Mouse (Mus musculus) G1E (cell line): Measurements from ENCODE around the gene Lmtk2. TPM values are rescaled to one million over a fixed set of nuclear protein-coding genes. Genes with fewer than 3 reads are reported as not detected.

Experiments
- ATAC-seq: 2 replicates; pipeline ENCODE4 v1.8.0; 2016; ENCODE audit warnings: mild to moderate bottlenecking; ENCODE audit not compliant: insufficient number of reproducible peaks, poor library complexity, low FRiP score, severe bottlenecking; ENCODE audit errors: extremely low read depth
- DNase-seq: peaks from one replicate; pipeline ENCODE4 v3.0.0; 2012; ENCODE audit warnings: low spot score
- H3K27me3 ChIP-seq: 2 replicates; pipeline ENCODE4 v1.6.1; 2012; ENCODE audit warnings: mild to moderate bottlenecking, low read length, inconsistent platforms; ENCODE audit not compliant: insufficient read depth
- H3K36me3 ChIP-seq: replicated peaks from 2 replicates; pipeline ENCODE3; 2012; ENCODE audit warnings: mild to moderate bottlenecking, inconsistent platforms
- H3K4me1 ChIP-seq: 2 replicates; pipeline ENCODE4 v1.6.1; 2012; ENCODE audit warnings: low read depth, low read length, inconsistent platforms, mixed read lengths; ENCODE audit not compliant: insufficient read depth
- H3K4me3 ChIP-seq: 2 replicates; pipeline ENCODE4 v1.5.1; 2012; ENCODE audit warnings: low read depth, mild to moderate bottlenecking, inconsistent platforms, low read length, moderate library complexity, mixed read lengths
- H3K9me3 ChIP-seq: replicated peaks from 2 replicates; pipeline ENCODE4 v1.6.1; 2012; ENCODE audit warnings: inconsistent platforms
- CTCF ChIP-seq: IDR thresholded peaks from 2 replicates; pipeline ENCODE4 v1.5.1; 2012; ENCODE audit warnings: low read depth, low read length, inconsistent platforms, mixed read lengths
- GATA1 ChIP-seq: IDR thresholded peaks from 2 replicates; pipeline ENCODE4 v1.6.1; 2012; ENCODE audit warnings: borderline replicate concordance, low read length, inconsistent platforms, mixed read lengths
- GATA2 ChIP-seq: IDR thresholded peaks from 2 replicates; pipeline ENCODE4 v1.6.1; 2012; ENCODE audit warnings: low read depth, low read length, inconsistent platforms, borderline replicate concordance
- POLR2AphosphoS5 ChIP-seq: IDR thresholded peaks from 2 replicates; pipeline ENCODE4 v1.6.1; 2012; ENCODE audit warnings: low read depth, low read length, inconsistent platforms; ENCODE audit not compliant: insufficient replicate concordance
- TAL1 ChIP-seq: conservative IDR thresholded peaks from 2 replicates; pipeline ENCODE4 v1.6.1; 2012; ENCODE audit warnings: low read depth, low read length, inconsistent platforms, mixed read lengths
- polyA plus RNA-seq: library from polyadenylated mRNA; stranded (reverse); fragments of >175 nt; gene quantifications from 2 replicates; pipeline ENCODE4 v1.2.3, GENCODE M21; 2012
- total RNA-seq, 2 experiments: library from RNA; stranded (forward) in 1 of 2; stranded (reverse) in 1 of 2; fragments of 200-1000 nt in 1 of 2; fragments of >200 nt in 1 of 2; fragmentation: Nextera tagmentation in 1 of 2; gene quantifications; 2 replicates each; pipeline ENCODE4 v1.2.3; 2014 to 2017

Lmtk2 gene
- total and polyA plus RNA-seq, 3 experiments = 9.3 to 29.0 (median 11.7) TPM

- peaks cover 9% of the 10 kb centered on the region for H3K27me3 ChIP-seq
- DNase-seq = no peak
- H3K36me3 ChIP-seq = no peaks in the 10 kb centered on the region
- no peak overlapping the region for H3K4me3 ChIP-seq
- H3K4me1 ChIP-seq = no peaks in the 10 kb centered on the region
- no peaks in the 10 kb centered on the region for H3K9me3 ChIP-seq
- no peak for ATAC-seq
- TF ChIP-seq POLR2AphosphoS5 (no peak), CTCF (no peak), TAL1 (no peak), GATA1 (no peak), GATA2 (no peak)
Measured at GRCm38 (mm10) chr5:144070064-144070463, 30.2 kb upstream of the Lmtk2 start.

- no peak for TF ChIP-seq GATA2
- no peak for TF ChIP-seq POLR2AphosphoS5
- no peak for TF ChIP-seq TAL1
- TF ChIP-seq GATA1 = no peak
- TF ChIP-seq CTCF = no peak
- no peak overlapping the region for H3K4me3 ChIP-seq
Measured at GRCm38 (mm10) chr5:144071249-144071648, 29.0 kb upstream of the Lmtk2 start.

GRCm38 (mm10) chr5:144077541-144077940 lies 22.7 kb upstream of the Lmtk2 start:
- Histone ChIP-seq H3K27me3 (peaks cover 3% of the 10 kb centered on the region; the same call in 1 of the 2 replicates), H3K4me3 (no peak overlapping the region), H3K9me3 (no peaks in the 10 kb centered on the region), H3K36me3 (no peaks in the 10 kb centered on the region), H3K4me1 (no peaks in the 10 kb centered on the region)
- TF ChIP-seq CTCF (no peak), GATA2 (no peak), TAL1 (no peak), POLR2AphosphoS5 (no peak), GATA1 (no peak)
- DNase-seq (no peak), ATAC-seq (no peak)

More at GRCm38 (mm10) chr5:144071249-144071648, 29.0 kb upstream of the Lmtk2 start:
- peaks cover 9% of the 10 kb centered on the region for H3K27me3 ChIP-seq
- DNase-seq = no peak
- H3K4me1 ChIP-seq = no peaks in the 10 kb centered on the region
- H3K9me3 ChIP-seq = no peaks in the 10 kb centered on the region
- no peak for ATAC-seq
- H3K36me3 ChIP-seq = no peaks in the 10 kb centered on the region

GRCm38 (mm10) chr5:144080886-144081285 lies 19.4 kb upstream of the Lmtk2 start:
- no peak overlapping the region for H3K4me3 ChIP-seq
- TF ChIP-seq CTCF (no peak), GATA1 (no peak), TAL1 (no peak), POLR2AphosphoS5 (no peak), GATA2 (no peak)
- no peaks in the 10 kb centered on the region for H3K4me1 ChIP-seq
- H3K9me3 ChIP-seq = no peaks in the 10 kb centered on the region
- DNase-seq = no peak
- H3K36me3 ChIP-seq = no peaks in the 10 kb centered on the region
- no peak for ATAC-seq
- peaks cover 9% of the 10 kb centered on the region for H3K27me3 ChIP-seq

GRCm38 (mm10) chr5:144082006-144082405 lies 18.2 kb upstream of the Lmtk2 start:
- no peak for ATAC-seq
- Histone ChIP-seq H3K36me3 (no peaks in the 10 kb centered on the region), H3K27me3 (peaks cover 18% of the 10 kb centered on the region), H3K9me3 (no peaks in the 10 kb centered on the region), H3K4me1 (no peaks in the 10 kb centered on the region), H3K4me3 (no peak overlapping the region)
- TF ChIP-seq CTCF = no peak
- TF ChIP-seq GATA2 = no peak
- no peak for TF ChIP-seq POLR2AphosphoS5
- TF ChIP-seq GATA1 = no peak
- no peak for TF ChIP-seq TAL1
- DNase-seq = no peak

GRCm38 (mm10) chr5:144083521-144083920 lies 16.7 kb upstream of the Lmtk2 start:
- no peak for TF ChIP-seq POLR2AphosphoS5
- TF ChIP-seq GATA2 = no peak
- no peak for TF ChIP-seq CTCF
- TF ChIP-seq GATA1 = no peak
- no peak for TF ChIP-seq TAL1
- Histone ChIP-seq H3K4me1 (no peaks in the 10 kb centered on the region), H3K27me3 (peaks cover 25% of the 10 kb centered on the region)

GRCm38 (mm10) chr5:144084271-144084670 lies 16.0 kb upstream of the Lmtk2 start:
- no peak overlapping the region for H3K4me3 ChIP-seq
- no peaks in the 10 kb centered on the region for H3K36me3 ChIP-seq
- H3K9me3 ChIP-seq = no peaks in the 10 kb centered on the region
- no peaks in the 10 kb centered on the region for H3K4me1 ChIP-seq
- H3K27me3 ChIP-seq = peaks cover 28% of the 10 kb centered on the region
- DNase-seq (no peak), ATAC-seq (no peak)
- no peak for TF ChIP-seq GATA2
- no peak for TF ChIP-seq TAL1
- TF ChIP-seq GATA1 = no peak
- no peak for TF ChIP-seq CTCF
- TF ChIP-seq POLR2AphosphoS5 = no peak

More at GRCm38 (mm10) chr5:144083521-144083920, 16.7 kb upstream of the Lmtk2 start:
- H3K9me3 ChIP-seq = no peaks in the 10 kb centered on the region
- DNase-seq = no peak
- no peak overlapping the region for H3K4me3 ChIP-seq
- H3K36me3 ChIP-seq = no peaks in the 10 kb centered on the region
- ATAC-seq = no peak
